Mouse (Mus musculus): ENCODE results near the gene Chaf1a. TPM values are rescaled to one million over a fixed set of nuclear protein-coding genes. Genes with fewer than 3 reads are reported as not detected.
"Not testable (repeated sequence)": the region's sequence is repeated elsewhere in the genome, so short reads cannot be mapped to it uniquely, and the experiment has no call there.

The Chaf1a gene
- total RNA-seq, 2 experiments from 2014 or later: 1.7 to 1.9 TPM

GRCm38 (mm10) chr17:56034040-56034725, 6.1 kb upstream of the Chaf1a start:
- intact Hi-C loops (cut with DNase I): loop anchor here (1.0 kb wide), 1 partner anchor 12 kb away; no protein-coding TSS in a partner anchor
- DNase-seq (ENCODE audit: low spot score in 2 of 2): no peak

GRCm38 (mm10) chr17:56034726-56035100, 5.5 kb upstream of the Chaf1a start:
- intact Hi-C loops (cut with DNase I): loop anchor here (1.0 kb wide), 1 partner anchor 12 kb away; no protein-coding TSS in a partner anchor
- no peak for DNase-seq (ENCODE audit: low spot score in 2 of 2)

- DNase-seq (ENCODE audit: low spot score in 2 of 2): no peak
- intact Hi-C loops (cut with DNase I): no loop called here
Measured at GRCm38 (mm10) chr17:56035216-56035615, 5.0 kb upstream of the Chaf1a start.

DNA sequence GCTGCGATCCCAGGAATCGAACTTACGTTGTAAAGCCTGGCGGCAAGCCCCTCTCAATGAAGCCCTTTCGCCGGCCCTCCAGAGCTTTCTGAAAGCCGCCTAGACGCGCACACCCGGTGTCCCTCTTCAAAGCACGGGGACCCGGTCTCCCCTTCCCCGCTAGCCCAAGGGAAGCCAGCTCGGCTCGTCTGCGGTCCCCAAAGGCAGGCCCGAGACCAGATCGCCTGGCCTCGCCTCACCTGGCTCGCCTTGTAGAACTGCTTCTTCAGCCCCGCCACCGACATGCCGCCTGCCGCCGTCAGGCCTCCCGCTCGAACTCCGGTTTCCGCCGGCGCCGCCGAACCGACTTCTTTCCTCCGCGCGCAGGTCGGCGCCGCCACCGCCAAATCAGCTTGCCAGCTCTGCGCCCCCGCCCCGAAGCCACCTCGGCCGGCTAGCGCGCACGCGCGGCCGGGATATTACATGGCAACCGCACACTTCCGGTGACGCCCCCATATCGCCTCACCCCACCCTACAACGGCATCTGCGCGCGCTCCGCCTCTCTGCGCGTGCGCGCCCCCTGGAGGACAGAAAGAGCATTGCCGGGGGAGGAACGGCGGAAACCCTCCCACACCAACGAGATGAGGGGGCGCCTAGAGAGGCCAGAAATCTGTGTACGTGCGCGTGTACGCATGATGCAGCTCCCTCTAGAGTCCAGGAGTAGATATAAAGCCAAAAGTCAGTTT, 3.9 kb upstream of the Chaf1a start, which contains the start of gene Sh3gl1:
TSS of gene Sh3gl1 (minus strand) at position 460 of the 725 bp plus-strand sequence.
- DNase-seq (ENCODE audit: low spot score in 2 of 2): peak; percentile 99 to 100
- intact Hi-C loops (cut with DNase I): loop anchor here (1.0 to 2.0 kb wide), 2 partner anchors 27 to 38 kb away; partner anchors contain the start of gene Ubxn6

DNA sequence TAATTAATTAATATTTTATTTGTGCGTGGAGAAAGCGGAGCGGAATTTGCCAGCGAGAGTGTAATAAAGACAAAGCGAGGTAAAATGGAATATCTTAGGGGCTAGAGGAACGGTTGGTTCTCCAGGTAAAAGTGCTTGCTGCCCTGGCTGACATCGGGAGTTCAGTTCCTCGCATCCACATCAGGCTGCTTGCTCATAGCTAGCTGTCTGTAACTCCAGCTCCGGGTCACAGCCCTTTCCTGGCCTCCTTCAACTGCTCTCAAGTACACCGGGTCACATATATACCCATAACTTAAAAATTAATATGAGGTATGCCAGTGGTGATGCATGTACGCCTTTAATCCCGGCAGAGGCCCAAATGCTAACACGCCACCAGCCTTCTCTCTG, 3.3 kb upstream of the Chaf1a start:
- DNase-seq (ENCODE audit: low spot score in 2 of 2): no peak
- intact Hi-C loops (cut with DNase I): loop anchor here (1.0 to 2.0 kb wide), 2 partner anchors 28 to 38 kb away; partner anchors contain the start of gene Ubxn6

DNA sequence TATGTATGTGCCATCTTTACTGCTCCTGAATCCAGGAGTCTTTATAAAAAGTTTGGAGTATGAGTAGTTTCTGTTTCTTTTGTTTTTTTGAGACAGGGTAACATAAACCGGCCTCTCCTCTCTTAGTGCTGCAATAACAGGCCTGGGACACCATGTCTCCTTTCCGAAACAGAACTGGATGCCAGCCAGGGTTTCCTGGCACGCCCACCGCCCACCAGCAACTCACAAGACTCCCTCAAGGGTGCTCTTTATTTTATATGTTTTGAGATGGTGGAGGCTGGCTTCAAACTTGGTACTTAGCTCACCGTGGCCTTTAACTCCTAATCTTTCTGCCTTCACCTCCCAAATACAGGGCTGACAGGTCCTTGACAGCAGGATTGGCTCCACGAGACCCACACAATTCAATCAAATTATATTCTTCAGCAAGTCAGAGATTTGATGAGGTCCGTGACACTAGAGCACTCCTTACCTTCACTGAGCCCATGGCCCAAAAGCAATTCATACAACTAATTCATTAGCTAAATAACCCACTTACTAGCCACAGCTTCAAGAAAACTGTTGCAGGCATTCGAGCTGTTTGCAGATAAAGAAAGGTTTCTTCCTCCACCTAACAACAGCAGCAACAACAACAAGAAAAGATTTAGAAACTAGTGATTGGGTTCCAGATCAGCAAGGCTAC, 1.5 kb upstream of the Chaf1a start:
- intact Hi-C loops (cut with DNase I): no loop called here
- DNase-seq (ENCODE audit: low spot score in 2 of 2): no peak

DNA sequence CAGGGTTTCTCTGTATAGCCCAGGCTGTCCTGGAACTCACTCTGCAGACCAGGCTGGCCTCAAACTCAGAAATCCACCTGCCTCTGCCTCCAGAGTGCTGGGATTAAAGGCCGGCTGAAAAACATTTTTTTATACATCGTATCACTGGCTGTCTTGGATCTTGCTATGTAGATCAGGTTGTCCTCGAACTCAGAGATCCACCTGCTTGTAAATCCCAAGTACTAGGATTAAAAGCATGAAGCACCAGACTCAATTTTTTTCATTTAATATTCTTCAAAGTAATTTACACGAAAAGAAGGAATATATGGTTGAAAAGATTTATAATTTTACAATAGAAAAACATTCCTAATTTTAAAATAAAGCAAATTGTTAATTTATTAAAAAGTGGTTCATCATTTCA, 894 bp upstream of the Chaf1a start:
- intact Hi-C loops (cut with DNase I): no loop called here
- no peak for DNase-seq (ENCODE audit: low spot score in 2 of 2)

GRCm38 (mm10) chr17:56040857-56041163, 571 bp downstream of the Chaf1a start:
- DNase-seq (ENCODE audit: low spot score in 2 of 2): no peak
- intact Hi-C loops (cut with DNase I): no loop called here

GRCm38 (mm10) chr17:56051369-56051768, 11.1 kb downstream of the Chaf1a start:
- intact Hi-C loops (cut with DNase I): no loop called here
- no peak for DNase-seq (ENCODE audit: low spot score in 2 of 2)

- intact Hi-C loops (cut with DNase I): no loop called here
Measured at GRCm38 (mm10) chr17:56054938-56055337, 14.7 kb downstream of the Chaf1a start.

DNA sequence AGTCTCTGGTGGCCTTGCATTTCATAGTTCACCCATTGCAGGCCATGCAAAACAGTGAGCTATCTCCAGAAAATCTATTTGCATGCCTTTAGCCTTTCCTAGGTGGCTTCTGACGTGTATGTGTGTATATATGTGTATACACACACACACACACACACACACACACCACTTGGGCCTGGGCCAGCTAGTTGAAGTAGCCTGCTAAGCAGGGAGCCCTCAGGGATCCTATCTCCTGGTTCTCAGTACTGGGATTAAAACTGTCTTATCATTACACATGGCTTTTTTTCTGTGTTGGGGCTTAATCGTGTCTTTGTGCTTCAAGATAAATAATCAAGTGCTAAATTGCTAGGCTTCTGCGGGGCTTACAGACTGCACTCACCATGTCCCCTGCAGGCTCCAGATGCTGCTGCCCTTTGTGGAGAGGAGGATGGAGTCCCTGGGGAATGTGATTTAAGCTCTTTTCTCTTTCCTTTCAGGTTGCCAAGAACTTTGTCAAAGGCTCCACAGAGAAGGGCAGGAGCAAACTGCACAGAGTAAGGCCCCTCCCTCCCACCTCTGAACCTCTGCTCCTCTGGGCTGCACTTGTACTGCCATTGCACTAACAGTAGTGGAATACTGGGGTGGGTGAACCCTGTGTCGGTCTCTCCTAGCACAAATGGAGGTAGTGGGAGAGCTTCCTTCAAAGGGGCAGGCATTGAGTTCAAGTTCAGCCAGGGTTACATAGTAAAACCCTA, 15.9 kb downstream of the Chaf1a start:
- intact Hi-C loops (cut with DNase I): no loop called here
- DNase-seq (ENCODE audit: low spot score in 2 of 2): no peak

More at GRCm38 (mm10) chr17:56054938-56055337, 14.7 kb downstream of the Chaf1a start:
- no peak for DNase-seq (ENCODE audit: low spot score in 2 of 2)

DNA sequence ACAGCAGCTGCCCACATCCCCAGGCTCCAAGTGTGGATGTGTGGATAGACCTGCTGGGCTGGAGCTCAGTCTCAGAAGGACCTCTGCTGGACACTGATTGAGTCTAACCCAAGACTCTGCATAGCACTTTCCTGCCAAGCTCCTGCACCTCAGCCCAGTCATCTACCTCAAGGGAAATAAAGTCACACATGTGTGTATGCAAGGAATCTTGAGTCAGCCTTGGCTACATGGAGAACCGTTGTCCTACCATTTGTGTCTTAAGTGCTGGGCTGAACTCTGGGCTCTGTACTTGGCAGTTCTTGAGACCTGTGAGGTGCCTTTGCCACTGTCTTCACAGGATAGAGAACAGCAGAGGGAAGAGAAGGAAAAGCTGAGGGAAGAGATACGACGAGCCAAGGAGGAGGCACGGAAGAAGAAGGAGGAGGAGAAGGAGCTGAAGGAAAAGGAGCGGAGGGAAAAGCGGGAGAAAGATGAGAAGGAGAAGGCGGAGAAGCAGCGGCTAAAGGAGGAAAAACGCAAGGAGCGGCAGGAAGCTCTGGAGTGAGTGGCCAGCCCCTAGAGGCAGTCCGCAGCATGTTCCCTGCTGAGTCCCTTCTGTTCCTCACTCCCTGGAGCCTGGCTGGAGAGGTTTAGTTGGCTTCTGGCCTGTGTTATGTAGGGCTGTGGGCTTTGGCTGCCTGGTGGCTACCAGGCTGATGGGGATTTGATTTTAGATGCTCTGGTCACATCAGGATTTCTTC, 17.3 kb downstream of the Chaf1a start:
- no peak for DNase-seq (ENCODE audit: low spot score in 2 of 2)
- intact Hi-C loops (cut with DNase I): no loop called here

DNA sequence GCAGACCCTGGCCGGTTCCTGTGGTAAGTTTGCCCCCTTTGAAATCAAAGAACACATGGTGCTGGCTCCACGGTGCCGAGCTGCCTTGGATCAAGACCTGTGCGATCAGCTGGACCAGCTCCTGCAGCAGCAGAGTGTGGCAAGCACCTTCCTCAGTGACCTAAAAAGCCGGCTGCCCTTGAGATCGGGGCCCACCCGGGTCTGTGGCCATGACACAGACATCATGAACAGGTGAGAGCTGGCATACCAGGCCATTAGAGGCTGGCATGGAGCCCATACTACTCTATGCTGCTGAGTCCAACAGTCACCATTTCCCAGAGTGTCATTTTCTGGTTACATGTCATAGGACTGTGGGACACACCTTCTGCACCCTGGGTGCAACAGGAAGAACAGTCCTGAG, 21.8 kb downstream of the Chaf1a start:
- intact Hi-C loops (cut with DNase I): no loop called here
- DNase-seq (ENCODE audit: low spot score in 2 of 2): no peak

- intact Hi-C loops (cut with DNase I); DNase-seq (ENCODE audit: low spot score in 2 of 2): not testable (repeated sequence)
Measured at GRCm38 (mm10) chr17:56065715-56066114, 25.5 kb downstream of the Chaf1a start.

- intact Hi-C loops (cut with DNase I): no loop called here
- no peak for DNase-seq (ENCODE audit: low spot score in 2 of 2)
Measured at GRCm38 (mm10) chr17:56066451-56066850, 26.2 kb downstream of the Chaf1a start.

- no peak for DNase-seq (ENCODE audit: low spot score in 2 of 2)
- intact Hi-C loops (cut with DNase I): no loop called here
Measured at GRCm38 (mm10) chr17:56069066-56069465, 28.8 kb downstream of the Chaf1a start.

DNA sequence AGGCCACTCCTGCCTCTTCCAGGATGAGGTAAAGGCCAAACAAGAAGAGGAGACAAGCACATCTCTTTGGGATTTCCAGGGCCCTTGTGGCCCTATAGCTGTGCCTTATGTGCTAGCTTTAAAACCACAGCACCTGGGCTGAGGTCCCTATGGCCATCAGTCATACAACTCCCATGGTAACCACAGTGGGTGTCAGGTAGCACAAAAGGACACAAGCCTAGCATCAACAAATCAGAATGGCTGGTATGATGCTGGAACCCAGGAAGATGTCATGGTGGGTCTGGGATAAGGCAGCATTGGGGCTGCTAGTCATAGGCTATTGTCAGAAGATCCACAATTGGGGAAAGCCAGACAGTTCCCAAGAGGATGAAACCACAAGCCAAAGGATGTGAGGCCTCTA, 30.9 kb downstream of the Chaf1a start:
- no peak for DNase-seq (ENCODE audit: low spot score in 2 of 2)
- intact Hi-C loops (cut with DNase I): no loop called here

GRCm38 (mm10) chr17:56072243-56072642, 32.0 kb downstream of the Chaf1a start:
- intact Hi-C loops (cut with DNase I): no loop called here
- no peak for DNase-seq (ENCODE audit: low spot score in 2 of 2)

All from left cerebral cortex, postnatal 25 days (tissue).